Mouse (Mus musculus): Measurements from ENCODE around the gene Cyp4f17. TPM values are rescaled to one million over a fixed set of nuclear protein-coding genes. Genes with fewer than 3 reads are reported as not detected.
A peak's percentile ranks its signal among the peaks of the same experiment; 100 is the strongest.
"Not testable (repeated sequence)": the region's sequence is repeated elsewhere in the genome, so short reads cannot be mapped to it uniquely, and the experiment has no call there.

Gene Cyp4f17
- polyA plus RNA-seq, 1 experiment from 2014 or later = 5.2 TPM

DNA sequence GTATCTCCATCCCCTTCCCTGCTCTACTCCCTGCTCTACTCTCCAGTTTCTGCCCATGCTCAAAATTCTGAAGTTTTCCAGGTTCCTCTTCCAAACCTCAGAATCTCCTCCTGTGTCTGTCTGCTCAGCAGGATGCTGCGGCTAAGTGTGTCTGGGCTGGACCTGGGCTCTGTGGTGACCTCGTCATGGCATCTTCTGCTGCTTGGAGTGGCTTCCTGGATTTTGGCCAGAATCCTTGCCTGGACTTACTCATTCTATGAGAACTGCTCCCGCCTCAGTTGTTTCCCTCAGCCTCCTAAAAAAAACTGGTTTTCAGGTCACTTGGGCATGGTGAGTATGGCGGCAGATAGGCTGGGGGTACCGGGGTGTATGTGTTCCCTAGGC lies 31.0 kb downstream of the Cyp4f17 start:
- Histone ChIP-seq H3K4me2 (replicated peaks; ENCODE audit: low read depth, low read length) (peak overlapping the region; percentile 70), H3K27ac (ENCODE audit: low read length) (peak overlapping the region; percentile 26; the same call in 1 of the 2 replicates), H3K4me3 (ENCODE audit: low read depth, low read length) (peak overlapping the region; percentile 36), H3K36me3 (ENCODE audit: insufficient read depth, low read length) (no peaks in the 10 kb centered on the region), H3K9ac (replicated peaks; ENCODE audit: low read depth) (peak overlapping the region; percentile 44), H3K27me3 (replicated peaks; ENCODE audit: insufficient read depth, low read length) (no peaks in the 10 kb centered on the region), H3K9me3 (ENCODE audit: low read length) (no peaks in the 10 kb centered on the region), H3K4me1 (ENCODE audit: insufficient read depth, low read depth, low read length) (peaks cover 4% of the 10 kb centered on the region; the same call in 1 of the 2 replicates)
- ATAC-seq (peak; percentile 40), DNase-seq (ENCODE audit: low spot score) (no peak)
- 38% methylated on average over 5 of the region's 5 CpGs for WGBS
- TF ChIP-seq EP300 (IDR thresholded peaks at IDR 0.05) (no peak), CTCF (IDR thresholded peaks at IDR 0.05) (no peak)

DNA sequence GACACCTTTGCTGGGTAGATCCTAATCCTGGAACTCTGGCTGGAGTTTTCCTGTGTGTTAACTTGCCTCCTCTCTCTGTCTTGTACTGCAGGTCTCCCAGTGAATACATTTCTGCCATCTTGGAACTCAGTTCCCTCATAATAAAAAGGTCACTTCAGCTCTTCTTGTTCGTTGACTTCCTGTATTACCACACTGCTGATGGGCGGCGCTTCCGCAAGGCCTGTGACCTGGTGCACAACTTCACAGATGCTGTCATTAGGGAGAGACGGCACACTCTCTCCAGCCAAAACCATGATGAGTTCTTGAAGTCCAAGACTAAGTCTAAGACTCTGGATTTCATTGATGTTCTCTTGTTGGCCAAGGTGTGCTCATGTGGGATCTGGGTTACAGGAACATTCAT lies 38.9 kb downstream of the Cyp4f17 start:
- not testable (repeated sequence) for H3K36me3 ChIP-seq (ENCODE audit: insufficient read depth, low read length); H3K9me3 ChIP-seq (ENCODE audit: low read length); H3K9ac ChIP-seq (replicated peaks; ENCODE audit: low read depth); H3K4me3 ChIP-seq (ENCODE audit: low read depth, low read length); H3K27me3 ChIP-seq (replicated peaks; ENCODE audit: insufficient read depth, low read length); H3K27ac ChIP-seq (ENCODE audit: low read length); DNase-seq (ENCODE audit: low spot score); ATAC-seq; H3K4me1 ChIP-seq (ENCODE audit: insufficient read depth, low read depth, low read length); H3K4me2 ChIP-seq (replicated peaks; ENCODE audit: low read depth, low read length)
- 91% methylated on average over 4 of the region's 5 CpGs for WGBS

DNA sequence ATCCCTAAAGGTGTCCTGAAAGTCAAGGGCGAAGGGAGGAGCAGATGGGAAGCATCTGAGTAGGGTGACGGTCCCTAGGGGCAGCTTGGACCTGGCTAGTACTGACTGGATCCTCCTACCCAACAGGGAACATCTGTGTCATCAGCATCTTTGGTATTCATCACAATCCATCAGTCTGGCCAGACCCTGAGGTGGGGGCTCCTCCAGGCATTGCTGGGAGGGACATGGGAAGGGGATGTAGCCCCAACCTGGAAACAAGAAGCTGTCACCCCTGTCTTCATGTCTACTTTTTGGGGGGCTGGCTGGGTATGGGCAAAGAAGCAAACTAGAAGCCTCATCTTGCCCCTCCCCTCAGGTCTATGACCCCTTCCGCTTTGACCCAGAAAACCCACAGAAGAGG lies 44.5 kb downstream of the Cyp4f17 start:
- not testable (repeated sequence) for H3K4me3 ChIP-seq (ENCODE audit: low read depth, low read length)

DNA sequence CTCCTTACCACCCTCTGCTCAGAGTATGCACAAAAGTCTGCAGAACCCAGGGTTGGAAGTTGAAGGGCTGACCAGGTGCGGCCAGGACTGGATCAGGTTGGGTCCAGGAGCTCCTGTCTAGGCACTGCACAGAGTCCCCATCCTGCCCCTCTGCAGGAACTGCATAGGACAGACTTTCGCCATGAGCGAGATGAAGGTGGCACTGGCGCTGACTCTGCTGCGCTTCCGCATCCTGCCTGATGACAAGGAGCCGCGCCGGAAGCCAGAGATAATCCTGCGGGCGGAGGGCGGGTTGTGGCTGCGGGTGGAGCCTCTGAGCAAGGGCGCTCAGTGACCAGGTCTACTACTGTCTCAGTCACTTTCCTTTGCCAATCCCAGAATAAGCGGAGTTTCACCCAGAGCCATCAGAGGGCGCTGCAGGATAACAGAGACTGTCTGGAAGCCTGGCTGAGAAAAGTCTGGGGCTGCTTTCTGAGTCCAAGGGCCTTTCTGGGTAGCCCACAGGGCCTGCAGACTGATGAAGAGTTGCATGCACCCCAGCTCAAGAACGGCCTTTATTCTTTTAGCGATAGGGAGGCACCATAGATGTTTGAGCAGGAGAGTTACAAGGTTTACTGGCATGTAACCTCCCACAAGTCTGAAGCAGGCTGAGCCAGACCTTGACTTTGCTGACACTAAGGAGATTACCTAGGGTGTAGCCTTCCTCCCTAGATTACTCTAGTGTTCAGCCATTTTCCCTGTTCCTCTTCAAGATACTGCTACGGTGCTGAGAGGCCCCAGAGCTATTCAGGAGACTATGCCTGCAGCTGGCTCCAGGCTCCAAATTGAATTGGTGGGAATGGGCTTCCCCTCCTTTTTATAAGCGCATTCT lies 45.3 kb downstream of the Cyp4f17 start:
- Histone ChIP-seq H3K9ac (replicated peaks; ENCODE audit: low read depth) (no peak overlapping the region), H3K4me2 (replicated peaks; ENCODE audit: low read depth, low read length) (peak overlapping the region; percentile 43), H3K4me1 (ENCODE audit: insufficient read depth, low read depth, low read length) (no peaks in the 10 kb centered on the region), H3K9me3 (ENCODE audit: low read length) (no peaks in the 10 kb centered on the region), H3K4me3 (ENCODE audit: low read depth, low read length) (no peak overlapping the region), H3K27me3 (replicated peaks; ENCODE audit: insufficient read depth, low read length) (no peaks in the 10 kb centered on the region), H3K27ac (ENCODE audit: low read length) (no peak overlapping the region), H3K36me3 (ENCODE audit: insufficient read depth, low read length) (no peaks in the 10 kb centered on the region)
- WGBS = 10% methylated on average over 20 of the region's 20 CpGs
- DNase-seq (ENCODE audit: low spot score) (peak; percentile 75), ATAC-seq (peak; percentile 82)
- TF ChIP-seq EP300 (IDR thresholded peaks at IDR 0.05) = no peak
- TF ChIP-seq CTCF (IDR thresholded peaks at IDR 0.05) = peak; percentile 77

More for the DNA sequence above, 44.5 kb downstream of the Cyp4f17 start:
- DNase-seq (ENCODE audit: low spot score); H3K27ac ChIP-seq (ENCODE audit: low read length); H3K4me1 ChIP-seq (ENCODE audit: insufficient read depth, low read depth, low read length); H3K4me2 ChIP-seq (replicated peaks; ENCODE audit: low read depth, low read length); H3K36me3 ChIP-seq (ENCODE audit: insufficient read depth, low read length); H3K9ac ChIP-seq (replicated peaks; ENCODE audit: low read depth); H3K9me3 ChIP-seq (ENCODE audit: low read length); H3K27me3 ChIP-seq (replicated peaks; ENCODE audit: insufficient read depth, low read length); ATAC-seq: not testable (repeated sequence)
- 91% methylated on average over 3 of the region's 3 CpGs for WGBS

DNA sequence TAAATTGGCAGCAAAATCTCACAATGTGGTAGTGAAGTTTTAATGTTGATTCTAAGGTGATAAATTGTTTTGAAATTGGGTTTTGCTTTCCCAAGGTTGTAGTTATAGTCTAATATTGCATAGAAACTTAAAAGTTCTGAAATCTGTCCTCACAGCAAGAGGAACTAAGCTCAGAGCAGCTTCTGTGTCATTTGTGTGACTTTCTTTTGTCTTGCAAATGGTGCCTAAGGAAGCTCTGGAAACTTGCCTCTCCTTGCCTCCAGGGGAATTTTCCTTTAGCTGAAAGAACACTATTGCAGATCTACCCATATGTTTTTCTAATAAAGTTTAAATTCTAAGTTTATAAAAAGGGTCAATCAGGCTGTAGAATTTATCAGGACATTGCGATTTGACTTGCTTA lies 47.2 kb downstream of the Cyp4f17 start:
- H3K36me3 ChIP-seq (ENCODE audit: insufficient read depth, low read length); DNase-seq (ENCODE audit: low spot score); H3K27ac ChIP-seq (ENCODE audit: low read length); ATAC-seq; H3K9ac ChIP-seq (replicated peaks; ENCODE audit: low read depth); H3K27me3 ChIP-seq (replicated peaks; ENCODE audit: insufficient read depth, low read length); H3K4me3 ChIP-seq (ENCODE audit: low read depth, low read length); H3K4me2 ChIP-seq (replicated peaks; ENCODE audit: low read depth, low read length); H3K9me3 ChIP-seq (ENCODE audit: low read length); H3K4me1 ChIP-seq (ENCODE audit: insufficient read depth, low read depth, low read length): not testable (repeated sequence)
- 50% methylated on average over 1 of the region's 1 CpGs for WGBS

DNA sequence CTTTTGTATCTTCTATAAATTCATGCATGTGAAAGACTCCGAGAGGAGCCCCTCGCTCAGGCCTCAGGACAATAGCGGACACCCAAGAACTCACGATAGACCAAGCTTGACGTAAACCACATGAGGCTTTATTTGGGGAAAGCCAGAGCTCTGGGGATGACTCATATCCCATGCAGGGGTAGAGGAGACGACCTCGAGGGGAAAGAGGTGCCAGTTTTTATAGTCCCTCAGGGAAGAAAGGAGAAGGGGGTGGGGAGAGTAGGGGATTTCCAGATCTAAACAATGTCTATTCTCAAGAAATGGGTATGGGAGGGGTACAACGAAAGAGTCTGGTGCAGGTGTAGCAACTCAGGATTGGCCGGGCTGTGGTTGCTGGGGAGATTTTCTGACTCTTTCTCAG lies 48.5 kb downstream of the Cyp4f17 start:
- not testable (repeated sequence) for ATAC-seq; H3K27ac ChIP-seq (ENCODE audit: low read length); H3K36me3 ChIP-seq (ENCODE audit: insufficient read depth, low read length); H3K9me3 ChIP-seq (ENCODE audit: low read length); H3K27me3 ChIP-seq (replicated peaks; ENCODE audit: insufficient read depth, low read length); H3K4me2 ChIP-seq (replicated peaks; ENCODE audit: low read depth, low read length); DNase-seq (ENCODE audit: low spot score); H3K9ac ChIP-seq (replicated peaks; ENCODE audit: low read depth); H3K4me1 ChIP-seq (ENCODE audit: insufficient read depth, low read depth, low read length); H3K4me3 ChIP-seq (ENCODE audit: low read depth, low read length)
- 74% methylated on average over 9 of the region's 9 CpGs for WGBS

DNA sequence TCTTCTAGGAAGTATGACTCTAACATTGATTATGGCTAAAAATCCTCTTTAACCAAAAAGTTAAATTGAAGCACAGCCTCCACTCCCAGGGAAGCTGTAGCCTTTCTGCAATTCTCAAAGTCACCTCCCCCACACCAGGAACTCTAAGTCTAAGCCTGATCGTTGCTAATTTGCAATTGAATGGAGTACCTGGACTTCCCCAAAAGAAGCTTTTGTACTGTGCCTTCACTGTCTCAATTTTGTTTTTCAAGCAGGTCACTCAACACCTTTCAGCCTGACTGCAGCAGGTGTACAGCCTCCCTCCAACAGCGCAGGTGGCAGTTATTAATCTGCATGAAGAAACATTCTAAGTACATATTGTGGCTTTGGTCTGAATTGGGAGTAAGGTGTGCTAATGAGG lies 57.5 kb downstream of the Cyp4f17 start:
- not testable (repeated sequence) for ATAC-seq; H3K4me3 ChIP-seq (ENCODE audit: low read depth, low read length); H3K27me3 ChIP-seq (replicated peaks; ENCODE audit: insufficient read depth, low read length); H3K9ac ChIP-seq (replicated peaks; ENCODE audit: low read depth); H3K9me3 ChIP-seq (ENCODE audit: low read length); H3K36me3 ChIP-seq (ENCODE audit: insufficient read depth, low read length); DNase-seq (ENCODE audit: low spot score); H3K27ac ChIP-seq (ENCODE audit: low read length); H3K4me1 ChIP-seq (ENCODE audit: insufficient read depth, low read depth, low read length); H3K4me2 ChIP-seq (replicated peaks; ENCODE audit: low read depth, low read length)
- WGBS = 84% methylated on average over 2 of the region's 2 CpGs

DNA sequence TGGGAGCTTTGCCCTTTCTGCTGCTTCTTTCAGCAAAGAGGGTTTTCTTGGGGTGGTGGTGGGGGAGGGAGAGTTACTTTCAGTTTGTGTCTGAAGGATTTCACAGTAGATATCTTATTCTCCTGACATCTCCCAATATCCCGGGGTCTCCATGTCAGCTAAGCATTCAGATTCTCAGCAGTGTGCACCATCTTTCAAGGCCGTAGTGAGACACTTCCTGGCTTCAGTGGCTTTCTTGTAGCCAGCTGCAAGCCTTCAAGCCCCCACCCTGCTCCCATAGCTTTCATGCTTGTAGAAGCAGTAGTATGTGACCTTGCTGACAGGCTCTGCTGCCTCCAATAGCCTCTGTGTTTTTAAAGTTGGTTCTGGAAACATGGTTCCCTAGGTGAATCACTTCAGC lies 67.4 kb downstream of the Cyp4f17 start:
- not testable (repeated sequence) for H3K9ac ChIP-seq (replicated peaks; ENCODE audit: low read depth); DNase-seq (ENCODE audit: low spot score); H3K27me3 ChIP-seq (replicated peaks; ENCODE audit: insufficient read depth, low read length); H3K9me3 ChIP-seq (ENCODE audit: low read length); H3K4me1 ChIP-seq (ENCODE audit: insufficient read depth, low read depth, low read length); H3K4me2 ChIP-seq (replicated peaks; ENCODE audit: low read depth, low read length); H3K27ac ChIP-seq (ENCODE audit: low read length); ATAC-seq; H3K4me3 ChIP-seq (ENCODE audit: low read depth, low read length); H3K36me3 ChIP-seq (ENCODE audit: insufficient read depth, low read length)
- WGBS = 66% methylated on average over 2 of the region's 2 CpGs

Data from lung, postnatal 0 days (tissue).